Mouse (Mus musculus): ENCODE results near the gene Psmb11.

The Psmb11 gene

GRCm38 (mm10) chr14:54642224-54642944 is 21.2 kb downstream of the Psmb11 start:
- DNase-seq = peak in 1 of 2 experiments; percentile 31

GRCm38 (mm10) chr14:54643011-54643410 is 21.8 kb downstream of the Psmb11 start:
- DNase-seq = no peak

- DNase-seq = peak in 1 of 2 experiments; percentile 37
Observed at GRCm38 (mm10) chr14:54644294-54644693, 23.1 kb downstream of the Psmb11 start.

GRCm38 (mm10) chr14:54646455-54646854 is 25.2 kb downstream of the Psmb11 start:
- DNase-seq = peak in 1 of 2 experiments; percentile 23

- DNase-seq = peak in 1 of 2 experiments; percentile 44
Observed at GRCm38 (mm10) chr14:54646898-54647636, 25.8 kb downstream of the Psmb11 start.

- DNase-seq = no peak
Observed at GRCm38 (mm10) chr14:54647900-54648299, 26.7 kb downstream of the Psmb11 start.

GRCm38 (mm10) chr14:54650621-54651454 is 29.6 kb downstream of the Psmb11 start:
- peak; percentile 69 to 89 for DNase-seq

- no peak for DNase-seq
Observed at GRCm38 (mm10) chr14:54651556-54651955, 30.3 kb downstream of the Psmb11 start.

GRCm38 (mm10) chr14:54652787-54653186 is 31.6 kb downstream of the Psmb11 start:
- no peak for DNase-seq

- peak; percentile 87 to 90 for DNase-seq
Observed at GRCm38 (mm10) chr14:54653496-54653895, 32.3 kb downstream of the Psmb11 start.

- DNase-seq = no peak
Observed at GRCm38 (mm10) chr14:54660009-54660408, 38.8 kb downstream of the Psmb11 start.

GRCm38 (mm10) chr14:54664477-54665222 is 43.4 kb downstream of the Psmb11 start:
- no peak for DNase-seq

- DNase-seq = peak; percentile 39 to 67
Observed at GRCm38 (mm10) chr14:54669381-54669780, 48.1 kb downstream of the Psmb11 start.

- peak; percentile 15 to 50 for DNase-seq
Observed at GRCm38 (mm10) chr14:54674317-54674716, 53.1 kb downstream of the Psmb11 start.

- DNase-seq = no peak
Observed at GRCm38 (mm10) chr14:54676290-54676689, 55.1 kb downstream of the Psmb11 start.

- DNase-seq = no peak
Observed at GRCm38 (mm10) chr14:54678657-54679304, 57.5 kb downstream of the Psmb11 start.
